Mouse (Mus musculus) Muller cell, postnatal 12 days (primary cell): ENCODE data around the gene Mthfr.

Source experiments
- DNase-seq: peaks from one replicate; pipeline ENCODE4 v3.0.0-alpha.2; 2015; ENCODE audit errors: inconsistent ontology term

Mthfr gene

GRCm38 (mm10) chr4:148065702-148066400 is 27.0 kb downstream of the Mthfr start:
- DNase-seq: no peak

- DNase-seq: peak; percentile 17
Observed at GRCm38 (mm10) chr4:148066401-148066744, 27.5 kb downstream of the Mthfr start.

DNA sequence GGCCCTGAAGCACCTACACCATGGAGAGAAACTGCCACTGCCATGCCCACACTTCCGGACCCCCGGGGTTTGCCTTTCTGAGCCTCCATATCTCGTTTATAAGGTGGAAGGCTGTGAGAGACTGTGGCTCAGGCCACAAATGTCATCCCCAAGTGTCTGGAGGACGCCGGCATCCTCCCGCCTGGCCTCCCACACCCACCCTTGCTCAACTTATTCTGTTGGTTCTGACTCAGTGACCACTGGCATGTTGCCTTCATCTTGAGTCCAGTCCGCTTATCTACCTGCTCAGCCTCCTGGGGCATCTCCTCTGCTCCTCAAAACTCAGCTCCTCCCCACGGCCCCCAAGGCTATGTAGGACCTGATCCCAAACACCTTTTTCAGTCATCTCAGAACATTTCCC is 28.5 kb downstream of the Mthfr start:
- DNase-seq: no peak

DNA sequence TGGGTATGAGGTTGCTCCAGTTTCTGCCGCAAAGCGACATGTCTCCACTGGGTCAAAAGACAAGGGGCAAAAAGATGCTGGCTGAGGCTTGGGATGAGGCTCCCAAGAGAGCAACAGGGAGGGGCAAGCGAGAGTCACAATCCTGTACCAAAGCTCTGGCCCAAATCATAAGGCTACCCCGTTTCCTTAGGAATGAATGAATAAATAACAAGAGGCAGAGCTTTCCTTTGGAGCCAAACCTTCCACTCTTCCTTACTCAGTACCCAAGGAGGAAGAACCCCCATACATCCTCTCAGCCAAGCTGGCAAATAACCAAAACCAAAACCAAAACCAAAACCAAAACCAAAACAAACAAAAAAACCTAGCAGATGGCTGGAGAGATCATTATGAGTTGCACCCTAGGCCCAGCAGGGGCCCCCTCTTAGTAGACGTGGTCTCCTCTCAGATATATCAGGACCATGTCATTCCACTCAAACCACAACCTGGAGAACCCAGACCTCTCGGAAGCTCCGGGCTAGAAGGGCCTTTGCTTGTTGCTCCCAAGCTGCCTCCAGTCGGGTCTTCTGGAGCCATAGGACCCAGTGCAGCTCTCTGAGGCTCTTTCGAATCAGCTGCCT is 30.8 kb downstream of the Mthfr start:
- no peak for DNase-seq

DNA sequence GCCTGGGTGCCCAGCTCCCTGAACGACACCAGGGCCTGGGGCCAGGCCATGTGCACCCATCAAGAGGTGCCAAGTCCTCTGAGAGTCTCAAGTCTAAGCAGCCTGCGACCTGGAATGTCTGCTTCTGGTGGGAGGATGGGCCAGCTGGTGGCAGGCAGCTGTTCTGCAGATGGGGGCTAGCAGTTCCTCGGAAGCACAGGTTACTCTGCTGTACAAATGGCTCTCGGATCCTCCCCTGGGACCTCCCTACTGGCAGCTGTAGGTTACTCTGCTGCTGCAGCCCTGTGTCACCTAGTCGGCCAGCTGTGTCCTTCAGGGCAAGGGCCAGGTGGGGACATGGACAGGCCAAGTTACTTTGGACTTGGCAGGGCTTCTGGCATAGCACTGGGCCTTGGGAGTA is 32.6 kb downstream of the Mthfr start:
- no peak for DNase-seq

GRCm38 (mm10) chr4:148074521-148075189 is 35.8 kb downstream of the Mthfr start:
- DNase-seq: no peak

- DNase-seq: peak; percentile 67
Observed at GRCm38 (mm10) chr4:148075259-148075658, 36.4 kb downstream of the Mthfr start.

- no peak for DNase-seq
Observed at GRCm38 (mm10) chr4:148075881-148076280, 37.0 kb downstream of the Mthfr start.

DNA sequence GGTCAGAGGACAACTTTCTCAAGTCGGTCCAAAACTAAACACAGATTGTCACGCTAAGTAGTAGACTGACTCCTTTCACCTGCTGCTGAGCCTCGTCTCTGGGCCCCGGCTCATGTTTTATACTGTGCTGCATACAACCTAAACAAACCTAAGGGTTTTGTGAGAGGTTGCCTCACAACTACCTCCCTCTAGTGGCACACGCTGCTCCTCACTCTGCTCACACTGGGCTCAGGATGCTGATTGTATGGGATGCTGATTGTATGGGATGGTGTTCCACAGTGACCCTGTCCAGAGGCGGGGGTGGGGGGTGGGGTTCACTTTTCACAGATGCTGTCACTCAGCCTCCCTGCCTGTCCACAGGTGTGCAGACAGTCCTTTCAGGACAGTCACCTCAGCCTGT is 40.3 kb downstream of the Mthfr start:
- no peak for DNase-seq

- DNase-seq: no peak
Observed at GRCm38 (mm10) chr4:148079944-148080596, 41.2 kb downstream of the Mthfr start.

GRCm38 (mm10) chr4:148080597-148080973 is 41.7 kb downstream of the Mthfr start:
- DNase-seq: no peak

DNA sequence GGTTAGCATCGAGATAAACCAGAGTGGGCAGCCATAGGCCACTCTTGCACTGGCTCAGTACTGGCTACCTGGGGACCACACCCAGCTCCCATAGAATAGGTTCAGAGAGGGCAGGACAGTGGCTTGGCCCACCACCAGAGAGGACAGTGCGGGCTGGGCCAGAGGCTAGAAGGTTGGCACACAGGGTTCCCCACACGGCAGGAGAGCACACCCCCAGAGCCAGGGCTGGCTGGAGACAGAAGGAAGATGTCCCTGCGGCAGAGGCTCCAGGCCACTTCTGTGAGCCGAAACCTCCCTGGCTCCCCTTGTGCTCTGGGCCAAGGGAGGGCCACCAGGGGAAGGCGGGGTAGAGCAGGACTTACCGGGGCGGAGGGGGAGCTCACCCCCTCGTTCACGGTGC is 42.3 kb downstream of the Mthfr start:
- no peak for DNase-seq

DNA sequence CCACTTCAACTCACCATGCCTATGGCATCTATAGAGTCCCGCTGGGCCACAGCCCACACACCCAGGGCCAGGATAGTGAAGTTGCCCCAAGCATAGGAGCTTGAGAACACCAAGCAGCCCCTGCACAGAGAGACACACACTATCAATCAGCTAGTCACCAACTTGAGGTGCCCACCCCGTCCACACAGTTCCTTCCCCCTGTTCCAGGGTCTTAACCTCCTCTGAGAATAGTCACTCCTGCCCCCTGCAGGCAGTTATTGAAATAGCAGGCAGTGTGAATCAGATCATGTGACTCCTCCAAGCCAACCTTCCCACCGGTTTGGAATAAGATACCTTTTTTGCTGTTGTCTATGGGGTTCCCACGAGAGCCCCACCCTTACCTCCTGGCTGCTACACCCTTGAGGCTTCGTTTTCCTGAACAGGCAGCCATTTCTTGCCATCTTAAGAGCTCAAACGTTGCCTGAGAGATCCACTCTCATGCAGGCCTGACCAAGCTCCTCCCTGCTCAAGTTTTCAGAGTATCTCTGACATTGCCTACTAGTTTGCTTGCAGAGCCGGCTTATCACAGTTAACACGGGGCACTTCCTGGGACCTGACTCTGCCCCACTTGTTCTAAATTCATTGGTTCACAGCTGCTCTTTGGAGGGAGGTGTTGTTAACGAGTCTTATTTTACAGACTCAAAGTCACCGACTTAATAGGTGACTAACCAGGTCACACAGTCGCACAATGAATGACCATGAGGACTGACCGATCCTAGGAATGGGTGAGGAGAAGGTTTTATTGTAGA is 43.6 kb downstream of the Mthfr start:
- peak; percentile 25 for DNase-seq

DNA sequence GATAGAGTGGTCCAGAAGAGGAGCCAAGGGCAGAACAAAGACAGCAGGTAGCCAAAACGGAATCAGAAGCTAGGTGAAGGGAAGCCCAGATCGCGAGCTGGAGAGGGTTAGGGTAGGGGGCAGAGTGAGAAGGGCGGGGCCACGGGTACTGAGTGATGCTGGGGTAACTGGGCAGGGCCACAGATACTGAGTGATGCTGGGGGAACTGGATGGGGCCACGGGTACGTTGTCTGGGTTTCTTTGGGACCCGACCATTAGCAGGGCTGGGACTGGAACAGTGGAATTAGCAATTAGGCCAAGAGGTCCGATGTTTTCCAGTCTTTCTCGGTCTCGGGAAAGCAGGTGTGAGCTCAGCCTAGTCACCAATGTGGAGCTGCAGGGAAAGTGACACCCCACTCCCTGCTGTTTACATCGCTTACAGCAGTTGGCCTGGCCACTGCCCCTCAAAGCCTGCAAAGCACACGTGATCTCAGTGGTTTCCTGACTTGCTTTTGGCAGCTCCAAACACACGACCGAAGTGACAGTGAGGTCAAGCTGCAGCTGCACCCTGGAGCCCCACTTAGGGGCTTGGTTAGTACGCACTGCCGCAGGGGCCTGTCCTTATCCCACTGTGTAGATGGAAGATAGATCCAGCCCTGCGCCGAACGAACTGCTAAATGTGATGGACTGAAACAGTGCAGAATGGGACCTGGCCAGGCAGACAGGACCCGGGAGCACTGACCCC is 44.5 kb downstream of the Mthfr start:
- peak; percentile 16 for DNase-seq

- DNase-seq: peak; percentile 19
Observed at GRCm38 (mm10) chr4:148084261-148084714, 45.4 kb downstream of the Mthfr start.

DNA sequence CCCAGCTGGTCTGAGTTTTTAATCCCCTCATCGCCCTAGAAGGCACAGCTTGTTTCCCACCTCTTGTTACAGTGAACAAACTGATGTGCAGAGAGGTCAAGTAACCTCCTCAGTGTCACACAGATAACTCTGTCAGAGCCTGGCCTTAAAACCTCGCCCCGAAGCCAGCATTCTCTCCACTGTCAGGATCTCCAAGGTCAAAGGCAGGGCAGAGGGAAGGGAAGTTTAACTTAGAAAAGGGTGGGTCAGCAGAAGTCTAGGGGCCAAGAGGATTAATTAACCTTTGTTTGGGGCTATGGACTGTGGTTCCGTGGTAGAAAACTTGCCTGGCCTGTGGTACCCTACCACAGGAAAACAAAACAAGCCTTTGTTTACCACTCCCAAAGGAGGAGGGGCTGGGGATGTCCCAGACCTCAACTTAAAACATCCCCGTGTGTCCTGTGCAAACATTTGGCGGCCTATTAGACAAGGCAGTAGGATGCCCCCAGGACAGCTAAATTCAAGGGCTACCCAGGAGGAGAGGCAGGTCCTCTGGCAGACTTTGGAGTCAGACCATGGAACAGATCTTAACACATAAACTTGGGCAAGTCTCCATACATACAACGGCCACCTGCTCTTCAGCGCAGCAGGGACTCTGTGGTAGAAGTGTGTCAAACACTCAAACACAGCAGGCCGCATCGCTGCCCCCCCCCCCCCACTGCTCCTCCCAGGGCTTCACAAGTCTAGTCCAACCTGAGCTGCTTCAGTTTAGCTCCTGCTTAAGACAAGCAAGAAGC is 46.4 kb downstream of the Mthfr start:
- DNase-seq: peak; percentile 33

GRCm38 (mm10) chr4:148085907-148086305 is 47.0 kb downstream of the Mthfr start:
- DNase-seq: no peak

GRCm38 (mm10) chr4:148087091-148087906 is 48.4 kb downstream of the Mthfr start:
- peak; percentile 52 for DNase-seq

DNA sequence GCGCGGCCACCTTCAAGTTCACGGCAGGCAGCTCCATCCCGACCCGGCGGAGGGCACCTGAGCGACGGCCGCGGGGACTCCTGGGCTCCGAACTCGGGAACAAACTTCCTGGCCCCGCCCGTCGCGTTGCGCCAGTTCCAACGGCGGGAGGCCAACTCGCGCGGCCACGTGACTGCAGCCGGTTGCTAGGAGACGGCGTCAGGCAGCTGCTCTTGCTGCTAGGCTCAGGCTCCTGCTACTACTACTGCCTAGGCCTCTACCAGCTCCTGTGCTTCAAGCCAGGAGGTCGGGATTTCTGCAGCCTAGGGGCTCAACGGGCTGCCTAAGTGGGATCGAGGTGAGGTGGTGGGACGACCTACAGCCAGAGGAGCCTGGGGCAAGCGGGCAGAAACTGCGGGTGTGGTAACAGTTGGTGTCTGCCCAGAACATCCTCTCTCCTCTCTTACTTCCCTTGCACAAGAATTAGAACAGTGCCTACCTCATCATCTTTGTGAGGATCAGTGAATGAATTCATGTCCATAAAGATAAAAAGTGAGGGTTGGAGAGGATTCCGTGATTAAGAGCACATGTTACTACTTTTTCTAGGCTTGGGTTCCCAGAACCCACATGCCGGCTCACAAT is 49.1 kb downstream of the Mthfr start, which contains the start of gene Agtrap:
Gene Agtrap (minus strand): TSS at position 125 of the 621 bp plus-strand sequence.
- peak; percentile 84 for DNase-seq
